Mouse (Mus musculus) neutrophil, adult 5-6 weeks (primary cell): ENCODE data around the gene Cit. TPM values are rescaled to one million over a fixed set of nuclear protein-coding genes. Genes with fewer than 3 reads are reported as not detected.

Experiments
- ATAC-seq: fragments of 151-379, 151-347 bp; 2 replicates; pipeline ENCODE4 v1.8.0; 2017; ENCODE audit warnings: mild to moderate bottlenecking, moderate TSS enrichment; ENCODE audit not compliant: insufficient number of reproducible peaks, poor library complexity, low FRiP score, severe bottlenecking; ENCODE audit errors: extremely low read depth
- total RNA-seq: library from RNA; stranded (forward); fragments of 200-1000 nt; gene quantifications from 2 replicates; pipeline ENCODE4 v1.2.3, GENCODE M21; 2017

Cit gene
- total RNA-seq, 1 experiment from 2014 or later, result 2.0 TPM

DNA sequence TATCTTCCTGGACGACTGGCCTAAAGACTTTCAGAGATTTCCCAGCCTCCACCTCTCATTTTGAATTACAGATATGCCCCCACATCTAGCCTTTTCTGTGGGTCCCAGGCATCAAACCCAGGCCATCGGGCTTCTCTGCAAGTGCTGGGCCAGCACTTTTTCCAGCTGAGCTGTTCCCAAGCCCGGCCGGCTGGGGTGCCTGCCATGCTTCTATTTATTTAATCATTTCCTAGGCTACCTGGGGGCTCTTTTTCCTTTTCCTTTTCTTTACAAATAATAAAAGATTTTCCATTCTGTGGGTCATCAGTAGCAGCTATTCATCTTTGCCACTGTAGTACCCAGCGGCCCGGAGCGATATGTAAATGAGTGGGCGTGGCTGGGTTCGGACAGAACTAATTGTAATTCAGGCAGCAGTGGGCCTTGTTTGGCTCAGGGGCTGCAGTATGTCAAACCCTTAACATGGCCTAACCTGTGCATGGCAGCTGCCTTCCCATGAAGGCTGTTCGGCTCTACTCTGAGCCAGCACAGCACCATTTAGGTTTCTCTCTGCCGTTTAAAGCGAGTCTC lies 4.3 kb downstream of the Cit start:
- ATAC-seq, result no peak

DNA sequence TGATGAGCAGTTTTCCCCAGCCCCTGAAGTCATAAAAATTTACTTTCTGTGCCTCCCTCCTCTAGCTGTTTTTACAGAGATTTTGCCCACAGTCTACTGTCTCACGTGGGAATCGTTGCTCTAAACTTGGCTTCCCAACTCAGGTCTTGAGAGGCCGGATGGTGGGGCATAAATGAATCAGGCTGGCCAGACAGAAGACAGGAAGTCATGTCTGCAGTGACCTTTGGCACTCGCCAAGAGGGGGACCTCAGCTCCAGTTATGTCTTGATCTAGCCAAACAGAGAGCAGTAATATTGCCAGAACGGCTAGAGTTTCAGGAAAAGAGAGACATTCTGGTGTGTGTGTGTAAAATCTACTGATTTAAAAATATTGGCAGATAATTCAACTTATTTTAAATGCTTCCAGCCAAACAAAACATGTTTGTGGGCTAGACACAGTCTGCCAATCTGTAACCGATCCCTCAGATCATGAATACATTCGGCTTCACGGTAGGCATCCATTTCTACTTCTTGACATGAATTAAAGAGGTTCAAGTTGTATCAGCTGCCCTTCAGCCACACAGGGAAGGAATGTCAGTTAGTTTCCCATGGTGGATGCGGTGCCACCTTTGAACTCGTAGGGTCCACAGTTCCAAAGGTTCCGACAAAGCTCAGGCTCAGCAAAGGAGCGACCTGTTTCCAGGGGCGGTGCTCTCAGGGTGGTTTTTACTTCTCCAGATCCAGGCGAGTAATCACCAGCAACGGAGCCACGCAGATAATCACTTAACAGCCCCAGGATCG lies 5.4 kb downstream of the Cit start:
- no peak for ATAC-seq

DNA sequence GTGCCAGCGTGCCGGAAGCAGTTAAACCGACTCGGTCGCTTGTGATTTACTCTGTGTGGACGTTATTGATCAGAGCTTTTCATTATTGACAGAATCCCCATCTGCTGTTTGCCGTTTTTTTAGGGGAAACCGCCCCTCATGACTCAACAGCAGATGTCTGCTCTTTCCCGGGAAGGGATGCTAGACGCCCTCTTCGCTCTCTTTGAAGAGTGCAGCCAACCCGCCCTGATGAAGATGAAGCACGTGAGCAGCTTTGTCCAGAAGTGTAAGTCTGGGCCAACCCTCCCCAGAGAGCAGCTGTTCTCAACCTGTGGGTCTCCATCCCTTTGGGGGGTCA lies 5.9 kb downstream of the Cit start:
- no peak for ATAC-seq

- ATAC-seq, result no peak
These were observed 7.4 kb downstream of the Cit start for GRCm38 (mm10) chr5:115852431-115852830.

GRCm38 (mm10) chr5:115853691-115854090 lies 8.6 kb downstream of the Cit start:
- no peak for ATAC-seq

GRCm38 (mm10) chr5:115854370-115854769 lies 9.3 kb downstream of the Cit start:
- peak; percentile 42; the same call in 1 of the 2 replicates for ATAC-seq

DNA sequence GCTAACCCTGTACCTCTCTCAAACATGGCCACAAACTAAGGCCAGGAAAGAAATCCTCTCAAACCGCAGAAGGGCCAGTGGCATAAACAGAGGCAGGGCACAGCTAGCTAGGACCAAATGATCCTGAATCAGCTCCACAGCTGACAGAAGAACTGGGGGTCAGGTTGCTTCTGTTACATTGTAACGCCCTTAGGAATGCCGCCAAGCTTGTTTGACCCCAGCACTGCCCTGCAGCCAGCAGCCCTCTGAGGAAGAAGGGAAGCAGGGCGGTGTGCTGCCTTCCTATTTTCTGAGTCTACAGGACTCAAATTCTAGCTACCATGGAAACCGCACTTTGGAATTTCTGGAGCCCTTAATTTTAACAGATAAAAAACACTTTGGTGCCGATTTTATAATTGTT lies 13.6 kb downstream of the Cit start:
- no peak for ATAC-seq

- ATAC-seq, result no peak
These were observed 14.4 kb downstream of the Cit start for GRCm38 (mm10) chr5:115859461-115859860.

DNA sequence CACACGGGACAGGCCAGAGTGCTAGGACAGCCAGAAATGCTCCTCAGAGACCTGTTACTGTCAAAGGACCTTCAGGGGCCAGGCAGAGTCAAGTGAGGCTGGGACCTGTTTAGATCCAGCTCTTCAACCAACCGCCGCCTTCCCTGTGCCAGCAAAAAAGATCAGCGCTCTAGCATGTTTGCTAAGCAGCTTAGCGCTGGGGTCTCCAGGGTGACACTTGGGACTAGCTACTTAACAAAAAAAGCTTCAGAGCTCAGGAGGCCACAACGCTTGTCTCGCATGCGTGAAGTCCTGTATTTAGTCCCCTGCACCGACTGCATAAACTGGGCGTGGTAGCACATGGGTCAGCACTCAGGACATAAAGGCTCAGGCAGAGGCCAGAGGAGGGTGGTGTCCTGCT lies 16.9 kb downstream of the Cit start:
- ATAC-seq, result no peak

DNA sequence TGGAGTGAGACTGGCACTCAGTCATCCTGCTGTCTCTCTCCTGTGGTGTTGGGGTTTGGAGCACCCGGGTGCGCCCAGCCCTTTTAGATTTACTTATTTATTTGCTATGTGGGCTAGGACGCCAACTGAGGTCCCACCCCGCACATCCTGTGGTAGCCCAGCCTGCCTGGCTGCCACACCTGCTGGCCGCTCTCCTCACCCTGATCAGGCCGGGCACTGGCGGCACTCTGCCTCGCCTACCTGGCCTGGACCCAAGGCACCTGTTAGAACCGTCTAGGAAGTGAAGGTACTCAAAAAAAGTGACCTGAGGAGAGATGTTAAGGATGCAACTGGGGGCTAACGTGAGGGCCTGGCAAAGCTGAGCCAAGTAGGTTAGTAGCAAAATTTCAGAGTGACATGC lies 17.4 kb downstream of the Cit start:
- ATAC-seq, result no peak

- ATAC-seq, result no peak
These were observed 21.2 kb downstream of the Cit start for GRCm38 (mm10) chr5:115866296-115866695.

DNA sequence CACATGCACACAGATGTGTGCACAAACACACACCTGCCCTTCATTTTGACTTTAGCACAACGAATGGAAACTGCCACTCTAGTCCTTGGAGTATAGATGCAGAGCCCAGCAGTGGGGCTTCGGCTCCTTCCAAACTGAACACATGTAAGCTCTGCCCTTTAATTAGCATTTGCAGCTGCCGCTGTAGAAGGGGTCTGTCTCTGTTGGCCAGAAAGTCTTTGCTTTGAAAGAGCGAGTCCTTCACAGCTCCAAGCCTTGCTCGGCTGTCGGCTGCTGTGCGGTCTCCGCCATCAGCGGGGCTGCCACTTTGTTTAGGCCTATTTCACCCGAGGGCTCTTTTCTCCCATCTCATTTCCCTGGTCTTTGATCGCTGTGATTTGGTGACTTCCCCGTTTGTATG lies 23.5 kb downstream of the Cit start:
- no peak for ATAC-seq

DNA sequence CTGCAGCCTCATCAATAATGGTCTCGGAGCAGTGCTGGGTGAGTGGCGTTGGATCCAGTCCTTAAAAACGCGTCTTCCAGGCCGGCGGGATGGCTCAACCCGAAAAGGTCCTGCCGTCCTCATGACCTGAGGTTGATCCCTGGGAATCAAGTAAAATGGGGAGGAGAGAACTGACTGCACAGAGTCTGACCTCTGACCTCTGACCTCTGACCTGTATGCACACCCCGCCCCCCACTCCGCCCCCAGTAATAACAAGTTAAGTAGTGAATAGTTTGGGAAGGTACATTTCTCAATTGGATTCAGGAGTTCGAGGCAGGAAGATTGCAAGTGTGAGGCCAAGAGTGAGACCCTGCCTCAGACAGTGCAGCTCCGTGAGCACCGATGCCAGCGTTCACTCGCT lies 24.1 kb downstream of the Cit start:
- ATAC-seq, result no peak

- ATAC-seq, result no peak
These were observed 26.1 kb downstream of the Cit start for GRCm38 (mm10) chr5:115871153-115871552.

- no peak for ATAC-seq
These were observed 27.0 kb downstream of the Cit start for GRCm38 (mm10) chr5:115872106-115872505.

DNA sequence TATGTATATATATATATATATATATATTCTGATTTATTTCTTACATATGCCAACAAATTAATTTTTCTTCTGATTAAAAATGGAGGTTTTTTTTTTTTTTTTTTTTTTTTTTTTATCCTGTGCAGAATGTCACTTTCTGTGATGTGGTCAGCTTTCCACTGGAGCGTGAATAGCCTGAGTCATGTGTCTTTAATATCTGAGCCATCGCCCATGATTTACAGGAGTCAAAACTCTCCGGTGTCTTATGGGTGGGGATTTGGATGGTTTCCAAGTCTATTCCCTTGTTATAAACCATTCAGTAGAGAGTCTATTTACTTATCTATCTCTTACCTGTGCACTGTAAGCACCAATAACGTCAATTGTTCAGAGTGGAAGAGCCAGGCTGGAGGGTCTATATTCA lies 27.9 kb downstream of the Cit start:
- no peak for ATAC-seq

GRCm38 (mm10) chr5:115877425-115877824 lies 32.3 kb downstream of the Cit start:
- no peak for ATAC-seq

- no peak for ATAC-seq
These were observed 37.1 kb downstream of the Cit start for GRCm38 (mm10) chr5:115882165-115882564.

DNA sequence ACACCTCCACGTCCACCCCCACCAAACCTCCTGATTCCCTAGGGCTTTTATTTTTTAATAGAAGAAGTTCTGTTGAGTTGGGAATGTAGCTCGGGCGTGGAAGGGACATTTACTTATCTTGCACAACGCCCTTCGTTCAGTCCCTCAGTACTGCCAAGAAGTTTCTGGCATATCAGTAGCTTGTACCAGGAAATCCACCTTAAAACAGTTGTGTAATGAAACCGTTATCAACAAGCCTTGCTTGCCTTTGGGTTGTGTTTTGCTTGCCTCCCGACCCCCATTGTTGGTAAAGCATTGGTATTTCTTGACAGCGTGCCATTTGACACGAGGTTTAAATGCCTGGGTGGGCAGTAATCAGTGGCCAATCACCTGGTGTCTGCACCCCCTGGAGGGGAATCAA lies 39.4 kb downstream of the Cit start:
- ATAC-seq, result no peak

- ATAC-seq, result no peak
These were observed 48.7 kb downstream of the Cit start for GRCm38 (mm10) chr5:115893772-115894171.

- no peak for ATAC-seq
These were observed 52.0 kb downstream of the Cit start for GRCm38 (mm10) chr5:115897036-115897435.
